Mouse (Mus musculus): ENCODE measurements around the gene Gls2. TPM values are rescaled to one million over a fixed set of nuclear protein-coding genes. Genes with fewer than 3 reads are reported as not detected.
"Not testable (repeated sequence)": the region's sequence is repeated elsewhere in the genome, so short reads cannot be mapped to it uniquely, and the experiment has no call there.

Gls2 gene
- polyA plus RNA-seq, 1 experiment from 2014 or later, result 2.5 TPM

- not testable (repeated sequence) for H3K4me1 ChIP-seq; H3K27me3 ChIP-seq; ATAC-seq (ENCODE audit: insufficient number of reproducible peaks, low FRiP score, low TSS enrichment, low read depth); H3K27ac ChIP-seq (replicated peaks); H3K9me3 ChIP-seq (replicated peaks); H3K4me2 ChIP-seq (replicated peaks); H3K9ac ChIP-seq; H3K4me3 ChIP-seq (replicated peaks); H3K36me3 ChIP-seq
- WGBS, result 81% methylated on average over 4 of the region's 4 CpGs
Measured at GRCm38 (mm10) chr10:128214112-128214511, 19.9 kb downstream of the Gls2 start.

DNA sequence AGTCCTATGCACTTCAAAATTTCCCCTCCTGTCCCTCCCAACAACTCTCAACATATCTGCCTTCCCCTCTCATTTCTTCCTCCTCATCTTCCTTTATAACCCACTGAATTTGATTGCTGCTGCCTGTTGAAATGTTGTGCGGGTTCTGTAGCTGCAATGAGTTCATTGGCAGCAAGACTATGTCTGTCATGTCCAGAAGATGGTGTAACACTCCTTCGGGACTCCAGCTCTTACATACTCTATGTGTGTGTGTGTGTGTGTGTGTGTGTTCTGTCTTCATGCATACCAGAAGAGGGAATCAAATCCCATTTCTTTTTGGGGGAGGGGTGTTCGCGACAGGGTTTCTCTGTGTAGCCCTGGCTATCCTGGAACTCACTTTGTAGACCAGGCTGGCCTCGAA lies 20.7 kb downstream of the Gls2 start:
- Histone ChIP-seq H3K4me1 (peaks cover 10% of the 10 kb centered on the region), H3K36me3 (no peaks in the 10 kb centered on the region), H3K4me3 (replicated peaks) (no peak overlapping the region), H3K27ac (replicated peaks) (no peak overlapping the region), H3K9me3 (replicated peaks) (no peaks in the 10 kb centered on the region), H3K4me2 (replicated peaks) (no peak overlapping the region), H3K9ac (no peak overlapping the region), H3K27me3 (no peaks in the 10 kb centered on the region)
- 87% methylated on average over 5 of the region's 5 CpGs for WGBS
- no peak for ATAC-seq (ENCODE audit: insufficient number of reproducible peaks, low FRiP score, low TSS enrichment, low read depth)

GRCm38 (mm10) chr10:128218387-128219117 lies 24.3 kb downstream of the Gls2 start:
- Histone ChIP-seq H3K4me1 (no peaks in the 10 kb centered on the region), H3K4me3 (replicated peaks) (no peak overlapping the region), H3K9ac (no peak overlapping the region), H3K27me3 (no peaks in the 10 kb centered on the region), H3K9me3 (replicated peaks) (no peaks in the 10 kb centered on the region), H3K27ac (replicated peaks) (no peak overlapping the region), H3K4me2 (replicated peaks) (no peak overlapping the region), H3K36me3 (no peaks in the 10 kb centered on the region)
- no peak for ATAC-seq (ENCODE audit: insufficient number of reproducible peaks, low FRiP score, low TSS enrichment, low read depth)
- 91% methylated on average over 18 of the region's 18 CpGs for WGBS

- Histone ChIP-seq H3K9me3 (replicated peaks) (no peaks in the 10 kb centered on the region), H3K4me1 (peaks cover 6% of the 10 kb centered on the region), H3K4me3 (replicated peaks) (no peak overlapping the region), H3K27me3 (no peaks in the 10 kb centered on the region), H3K27ac (replicated peaks) (no peak overlapping the region), H3K36me3 (no peaks in the 10 kb centered on the region), H3K4me2 (replicated peaks) (no peak overlapping the region), H3K9ac (no peak overlapping the region)
- ATAC-seq (ENCODE audit: insufficient number of reproducible peaks, low FRiP score, low TSS enrichment, low read depth), result no peak
- 55% methylated on average over 16 of the region's 16 CpGs for WGBS
Measured at GRCm38 (mm10) chr10:128221533-128222286, 27.5 kb downstream of the Gls2 start.

- 26% methylated on average over 5 of the region's 5 CpGs for WGBS
- ATAC-seq (ENCODE audit: insufficient number of reproducible peaks, low FRiP score, low TSS enrichment, low read depth), result 0 out of 2 replicates have a peak, but pooled peaks have one; percentile 25
Measured at GRCm38 (mm10) chr10:128225064-128225463, 30.8 kb downstream of the Gls2 start.

DNA sequence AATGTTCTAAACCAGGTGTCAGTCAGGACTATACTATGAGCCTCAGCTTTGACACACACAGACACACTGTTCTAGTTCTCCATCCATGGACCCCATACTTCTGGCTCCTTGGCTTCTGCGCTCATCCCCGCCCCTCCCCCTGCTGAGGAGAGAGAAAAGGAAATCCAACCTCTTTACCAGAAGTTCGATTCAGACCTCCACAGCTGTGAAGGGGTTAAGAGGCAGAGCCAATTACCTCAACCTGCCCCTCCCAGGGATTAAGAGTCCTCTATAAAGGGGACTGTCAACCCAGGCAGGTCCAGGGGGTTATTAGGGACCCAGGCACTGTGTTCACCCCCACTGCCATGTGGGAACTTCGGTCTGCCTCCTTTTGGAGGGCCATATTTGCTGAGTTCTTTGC lies 31.3 kb downstream of the Gls2 start, which contains the start of gene Mip:
TSS of gene Mip (plus strand) at position 301 of the 400 bp plus-strand sequence.
- H3K27ac ChIP-seq (replicated peaks), result peak within 1 kb of the TSS; percentile 44; the same call in 1 of the 2 replicates

More at GRCm38 (mm10) chr10:128225064-128225463, 30.8 kb downstream of the Gls2 start:
- Histone ChIP-seq H3K4me1 (peaks cover 7% of the 10 kb centered on the region), H3K4me2 (replicated peaks) (no peak overlapping the region), H3K27me3 (no peaks in the 10 kb centered on the region), H3K27ac (replicated peaks) (peak overlapping the region; percentile 44; the same call in 1 of the 2 replicates), H3K9me3 (replicated peaks) (no peaks in the 10 kb centered on the region), H3K4me3 (replicated peaks) (no peak overlapping the region), H3K9ac (no peak overlapping the region), H3K36me3 (no peaks in the 10 kb centered on the region)

DNA sequence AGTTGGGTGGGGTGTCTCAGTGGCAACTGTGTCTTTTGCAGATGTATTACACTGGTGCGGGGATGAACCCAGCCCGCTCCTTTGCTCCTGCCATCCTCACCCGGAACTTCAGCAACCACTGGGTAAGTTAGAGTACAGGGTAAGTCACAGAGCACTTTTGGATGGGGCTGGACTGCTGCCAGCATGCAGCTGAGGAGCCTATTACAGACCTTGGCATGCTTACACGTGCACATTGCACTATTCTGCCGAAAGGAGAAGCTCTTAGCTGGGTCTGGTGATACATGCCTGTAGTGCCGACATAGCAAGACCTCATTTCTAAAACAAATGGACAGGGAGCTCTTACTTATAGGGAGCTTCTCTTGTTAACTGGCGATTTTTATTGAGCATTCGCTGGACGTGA lies 33.3 kb downstream of the Gls2 start:
- Histone ChIP-seq H3K27ac (replicated peaks) (no peak overlapping the region), H3K4me1 (peaks cover 22% of the 10 kb centered on the region), H3K4me2 (replicated peaks) (no peak overlapping the region), H3K27me3 (no peaks in the 10 kb centered on the region), H3K4me3 (replicated peaks) (no peak overlapping the region), H3K9ac (no peak overlapping the region), H3K9me3 (replicated peaks) (no peaks in the 10 kb centered on the region), H3K36me3 (no peaks in the 10 kb centered on the region)
- WGBS, result 67% methylated on average over 9 of the region's 9 CpGs
- ATAC-seq (ENCODE audit: insufficient number of reproducible peaks, low FRiP score, low TSS enrichment, low read depth), result no peak

More for the DNA sequence above, 31.3 kb downstream of the Gls2 start, which contains the start of gene Mip:
- Histone ChIP-seq H3K27me3 (no peaks in the 10 kb centered on the region), H3K4me3 (replicated peaks) (no peak within 1 kb of the TSS), H3K9me3 (replicated peaks) (no peaks in the 10 kb centered on the region), H3K4me1 (peaks cover 11% of the 10 kb centered on the region), H3K9ac (no peak within 1 kb of the TSS), H3K4me2 (replicated peaks) (no peak within 1 kb of the TSS), H3K36me3 (no peaks in the 10 kb centered on the region)
- WGBS, result 52% methylated on average over 4 of the region's 4 CpGs
- 0 out of 2 replicates have a peak, but pooled peaks have one; percentile 7 for ATAC-seq (ENCODE audit: insufficient number of reproducible peaks, low FRiP score, low TSS enrichment, low read depth)

DNA sequence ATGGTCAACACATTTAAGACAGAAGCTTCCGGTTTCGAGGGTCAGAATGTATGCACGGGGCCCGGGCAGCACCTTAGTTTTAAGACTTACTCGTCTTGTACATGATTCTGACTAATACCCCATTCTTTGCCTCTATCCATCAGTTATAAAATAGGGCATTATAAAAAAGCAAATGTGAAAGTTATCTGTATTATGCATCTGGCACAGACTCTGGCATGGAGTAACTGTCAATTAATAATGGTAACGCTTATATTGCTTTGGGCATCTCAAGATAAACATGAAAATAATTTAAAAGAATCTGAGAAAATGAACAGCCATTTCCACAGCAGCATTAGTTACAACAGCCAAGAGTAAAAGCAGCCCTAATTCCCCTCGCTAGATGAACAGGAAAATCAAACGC lies 33.8 kb downstream of the Gls2 start:
- H3K4me2 ChIP-seq (replicated peaks), result no peak overlapping the region
- H3K27ac ChIP-seq (replicated peaks), result no peak overlapping the region
- 90% methylated on average over 8 of the region's 8 CpGs for WGBS
- no peak for ATAC-seq (ENCODE audit: insufficient number of reproducible peaks, low FRiP score, low TSS enrichment, low read depth)
- H3K9me3 ChIP-seq (replicated peaks), result no peaks in the 10 kb centered on the region
- no peaks in the 10 kb centered on the region for H3K36me3 ChIP-seq
- no peaks in the 10 kb centered on the region for H3K27me3 ChIP-seq
- H3K4me1 ChIP-seq, result peaks cover 26% of the 10 kb centered on the region
- H3K4me3 ChIP-seq (replicated peaks), result no peak overlapping the region
- H3K9ac ChIP-seq, result no peak overlapping the region

DNA sequence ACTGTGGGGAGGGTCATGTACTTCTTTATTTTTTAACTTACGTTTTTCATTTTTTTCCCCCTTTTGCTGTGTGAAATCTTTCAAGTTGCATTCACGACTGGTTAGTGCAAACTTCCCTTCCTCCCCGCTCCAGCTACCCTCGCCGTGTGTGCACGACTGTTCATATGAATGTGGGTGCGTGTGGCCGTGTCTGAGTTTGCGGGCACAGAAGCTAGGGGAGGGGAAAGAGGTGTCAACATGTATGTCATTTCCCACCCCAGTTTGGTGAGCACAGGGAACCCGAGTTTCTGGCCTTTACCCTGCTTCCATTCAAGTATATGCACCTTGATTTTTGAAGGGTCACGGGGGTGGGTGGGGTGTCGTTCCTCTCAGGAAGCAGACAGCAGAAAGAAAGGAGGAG lies 36.3 kb downstream of the Gls2 start:
- no peak overlapping the region for H3K9ac ChIP-seq
- no peaks in the 10 kb centered on the region for H3K27me3 ChIP-seq
- no peak overlapping the region for H3K27ac ChIP-seq (replicated peaks)
- no peaks in the 10 kb centered on the region for H3K36me3 ChIP-seq
- H3K4me3 ChIP-seq (replicated peaks), result no peak overlapping the region
- no peak overlapping the region for H3K4me2 ChIP-seq (replicated peaks)
- H3K9me3 ChIP-seq (replicated peaks), result no peaks in the 10 kb centered on the region
- WGBS, result 78% methylated on average over 12 of the region's 12 CpGs
- peaks cover 23% of the 10 kb centered on the region for H3K4me1 ChIP-seq
- ATAC-seq (ENCODE audit: insufficient number of reproducible peaks, low FRiP score, low TSS enrichment, low read depth), result no peak

- 8% methylated on average over 5 of the region's 5 CpGs for WGBS
Measured at GRCm38 (mm10) chr10:128231146-128231545, 36.9 kb downstream of the Gls2 start.

GRCm38 (mm10) chr10:128231697-128232419 lies 37.6 kb downstream of the Gls2 start, which contains the start of gene Timeless:
Gene Timeless (plus strand): TSS chr10:128232065.
- H3K4me3 ChIP-seq (replicated peaks), result peak within 1 kb of the TSS; percentile 83
- under 1% methylated on average over 58 of the region's 58 CpGs for WGBS
- H3K27ac ChIP-seq (replicated peaks), result peak within 1 kb of the TSS; percentile 97
- H3K4me2 ChIP-seq (replicated peaks), result peak within 1 kb of the TSS; percentile 64
- peak within 1 kb of the TSS; percentile 73 for H3K9ac ChIP-seq
- H3K9me3 ChIP-seq (replicated peaks), result no peaks in the 10 kb centered on the region
- H3K4me1 ChIP-seq, result peaks cover 26% of the 10 kb centered on the region
- no peaks in the 10 kb centered on the region for H3K27me3 ChIP-seq
- H3K36me3 ChIP-seq, result no peaks in the 10 kb centered on the region
- ATAC-seq (ENCODE audit: insufficient number of reproducible peaks, low FRiP score, low TSS enrichment, low read depth), result peak; percentile 91

More at GRCm38 (mm10) chr10:128231146-128231545, 36.9 kb downstream of the Gls2 start:
- Histone ChIP-seq H3K9me3 (replicated peaks) (no peaks in the 10 kb centered on the region), H3K9ac (no peak overlapping the region), H3K27me3 (no peaks in the 10 kb centered on the region), H3K27ac (replicated peaks) (peak overlapping the region; percentile 97), H3K4me2 (replicated peaks) (peak overlapping the region; percentile 64), H3K36me3 (no peaks in the 10 kb centered on the region), H3K4me1 (peaks cover 24% of the 10 kb centered on the region), H3K4me3 (replicated peaks) (peak overlapping the region; percentile 83)
- no peak for ATAC-seq (ENCODE audit: insufficient number of reproducible peaks, low FRiP score, low TSS enrichment, low read depth)
